Mouse (Mus musculus) adrenal gland, adult (tissue): ENCODE measurements around the gene Myadml2.

ENCODE experiments used
- DNase-seq, 2 experiments: peaks; one replicate each; pipeline ENCODE4 v3.0.0; 2022 to 2023; ENCODE audit warnings: low spot score in 1 of 2; ENCODE audit not compliant: inconsistent age in 2 of 2

Myadml2 gene

DNA sequence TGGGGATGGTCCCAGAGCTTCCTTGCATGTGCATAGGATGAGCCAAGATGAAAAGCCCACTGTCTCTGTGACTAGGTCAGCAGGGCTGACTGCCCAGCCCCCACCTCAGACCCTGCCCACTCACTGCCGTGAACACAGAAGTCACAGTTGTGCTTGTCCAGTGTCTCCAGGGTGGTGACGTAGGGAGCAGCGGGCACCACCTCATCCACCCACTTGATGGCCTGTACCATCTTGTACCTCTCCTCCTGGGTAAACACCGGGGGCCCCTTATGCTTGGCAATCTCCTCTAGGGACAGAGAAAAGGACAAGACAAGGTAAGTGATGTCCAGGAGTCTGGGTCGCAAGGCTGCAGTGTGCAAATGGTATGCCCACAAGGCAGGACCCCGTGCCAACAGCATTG lies 32.8 kb downstream of the Myadml2 start:
- peak in 1 of 2 experiments; percentile 32 for DNase-seq

DNA sequence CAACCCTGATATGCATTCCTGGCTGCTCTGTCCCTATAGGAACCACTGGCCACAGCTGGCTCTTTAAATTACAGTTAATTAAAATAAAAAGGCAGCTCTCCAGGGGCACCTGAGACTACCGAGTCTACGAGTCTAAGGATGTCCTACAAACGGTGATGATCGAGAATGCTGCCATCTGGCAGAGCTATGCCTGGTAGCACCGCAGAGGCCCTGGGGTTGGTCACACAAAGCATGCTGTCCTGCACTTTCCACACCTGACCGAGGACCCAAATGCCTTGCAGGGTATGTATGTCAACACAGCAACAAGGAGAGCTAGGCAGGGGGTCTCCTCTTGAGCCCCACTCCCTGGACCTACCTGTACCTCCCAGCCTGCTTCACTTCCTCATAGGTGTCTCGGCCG lies 34.0 kb downstream of the Myadml2 start:
- DNase-seq, result peak in 1 of 2 experiments; percentile 43

GRCm38 (mm10) chr11:120613481-120613972 lies 34.4 kb downstream of the Myadml2 start:
- DNase-seq, result peak in 1 of 2 experiments; percentile 30

GRCm38 (mm10) chr11:120612763-120613162 lies 35.2 kb downstream of the Myadml2 start:
- peak; percentile 72 to 87 for DNase-seq

GRCm38 (mm10) chr11:120610477-120611046 lies 37.4 kb downstream of the Myadml2 start:
- DNase-seq, result peak in 1 of 2 experiments; percentile 32

DNA sequence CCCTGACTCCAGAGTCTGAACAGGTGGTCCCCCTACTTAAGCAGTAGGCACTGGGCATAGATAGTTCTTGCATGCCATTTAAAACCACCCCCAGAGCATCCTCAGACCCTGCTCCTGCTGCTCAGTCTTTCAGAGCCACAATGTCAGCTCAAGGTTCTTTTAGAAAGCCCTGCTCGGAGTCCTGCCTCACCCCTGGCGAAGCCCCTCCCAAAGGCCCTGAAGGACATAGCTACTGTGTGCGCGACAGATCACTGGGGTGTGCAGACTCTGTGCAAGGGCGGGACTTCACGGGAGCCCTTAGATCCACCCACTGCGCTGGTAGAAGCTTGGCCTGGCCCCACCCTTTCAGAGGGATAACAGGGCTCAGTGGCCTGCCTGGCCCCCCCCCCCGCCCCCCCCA lies 38.7 kb downstream of the Myadml2 start:
- DNase-seq, result peak; percentile 66 to 81

- no peak for DNase-seq
These were observed 39.5 kb downstream of the Myadml2 start, which contains the start of gene Npb for GRCm38 (mm10) chr11:120608241-120609034. Npb (plus strand) TSS chr11:120608477.

DNA sequence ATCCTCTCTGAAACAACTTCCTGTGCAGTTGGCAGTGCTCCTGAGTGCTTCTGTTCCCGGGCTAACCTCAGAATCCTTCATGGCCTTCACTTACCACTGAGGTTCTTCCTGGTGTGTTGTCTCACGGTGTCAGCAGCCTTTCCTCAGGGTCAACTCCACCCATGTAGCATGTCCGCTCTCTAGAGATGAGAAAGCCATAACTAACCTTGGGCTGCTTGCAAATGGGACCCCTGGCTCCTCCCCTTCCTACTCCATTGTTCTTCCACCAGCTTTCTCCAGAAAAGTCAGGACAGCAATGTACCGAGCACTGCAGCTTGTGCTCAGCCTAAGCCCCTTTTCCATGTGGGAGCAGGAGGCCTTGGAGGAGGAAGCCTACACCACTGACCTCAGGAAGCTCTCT lies 41.2 kb downstream of the Myadml2 start:
- DNase-seq, result peak in 1 of 2 experiments; percentile 70

- peak; percentile 45 to 75 for DNase-seq
These were observed 42.3 kb downstream of the Myadml2 start for GRCm38 (mm10) chr11:120605667-120606066.

- DNase-seq, result no peak
These were observed 44.4 kb downstream of the Myadml2 start for GRCm38 (mm10) chr11:120603545-120603944.

DNA sequence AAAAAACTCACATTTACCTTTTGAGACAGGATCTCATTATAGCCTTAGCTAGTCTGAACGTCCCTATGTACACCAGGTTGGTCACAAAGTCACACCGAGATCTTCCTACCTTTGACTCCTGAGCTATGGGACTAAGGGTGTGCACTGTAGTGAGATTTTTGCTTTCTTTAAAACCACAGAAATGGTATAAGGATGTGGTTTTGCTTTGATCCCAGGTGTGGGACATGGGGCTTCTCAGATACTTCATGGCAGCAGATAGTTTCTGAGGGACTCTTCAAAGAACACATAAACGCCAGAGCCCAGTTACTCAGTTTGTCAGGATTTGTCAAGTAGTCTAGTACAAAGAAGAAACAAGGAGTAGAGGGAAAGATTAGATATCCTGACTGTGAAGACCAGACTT lies 47.2 kb downstream of the Myadml2 start:
- DNase-seq, result no peak

DNA sequence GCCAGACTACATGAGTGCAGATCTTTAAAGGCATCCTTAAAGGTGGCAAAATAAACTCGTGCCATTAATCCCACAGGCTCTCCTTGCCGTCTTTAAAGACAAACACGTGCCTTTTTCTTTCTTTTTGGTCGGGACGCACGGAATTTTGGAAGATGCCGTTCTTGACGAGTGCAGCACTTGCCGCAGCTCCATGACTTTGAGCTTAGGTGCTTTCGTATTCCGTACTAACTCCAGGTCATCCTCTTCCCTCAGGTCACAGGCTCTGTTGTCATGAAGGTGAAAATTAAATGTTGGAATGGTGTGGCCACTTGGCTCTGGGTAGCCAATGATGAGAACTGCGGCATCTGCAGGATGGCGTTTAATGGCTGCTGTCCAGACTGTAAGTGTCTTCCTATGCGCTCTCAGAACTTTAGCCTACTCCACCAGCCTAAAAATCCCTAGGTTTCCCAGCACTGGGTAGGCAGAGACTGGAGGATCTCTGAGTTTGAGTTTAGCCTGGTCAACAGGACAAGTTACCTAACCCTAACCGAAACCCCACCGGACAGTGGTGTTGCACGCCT lies 48.9 kb downstream of the Myadml2 start:
- no peak for DNase-seq

DNA sequence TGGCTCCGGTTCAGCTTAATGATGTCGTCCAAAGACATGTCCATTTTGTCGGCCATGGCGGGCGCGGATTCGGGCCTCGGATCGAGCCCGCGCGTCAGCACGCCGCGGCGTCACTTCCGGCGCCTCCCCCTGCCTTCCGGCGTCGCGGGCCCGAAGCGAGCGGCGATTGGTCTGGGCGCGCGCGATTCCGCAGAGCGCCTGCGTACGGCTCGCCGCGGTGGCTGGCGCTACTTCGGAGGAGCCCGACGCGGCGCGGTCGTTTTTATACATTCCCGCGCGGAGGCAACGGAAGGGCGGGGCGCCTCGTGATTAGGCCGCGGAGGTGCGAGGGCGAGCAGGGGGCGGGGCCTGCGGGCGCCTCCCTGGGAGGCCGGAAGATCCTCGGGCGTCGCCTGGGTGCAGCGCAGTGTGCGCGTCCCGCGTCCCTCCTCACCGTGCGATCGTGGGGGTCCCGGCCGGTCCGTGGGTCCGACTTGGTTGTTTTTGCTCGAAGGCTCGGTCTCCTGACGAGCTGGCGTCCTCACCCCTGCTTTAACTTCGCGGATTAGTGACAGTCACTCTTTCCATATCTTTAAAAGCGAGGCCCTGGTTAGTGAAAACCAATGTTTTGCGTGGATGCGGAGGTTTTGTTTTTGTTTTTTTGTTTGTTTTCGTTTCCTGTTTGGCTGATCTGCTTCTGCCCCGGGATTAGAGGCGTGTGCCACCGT lies 49.5 kb downstream of the Myadml2 start, which contains the start of the genes Alyref and Anapc11:
Alyref (minus strand) TSS at position 83 of the 707 bp plus-strand sequence.
Anapc11 (plus strand) TSS at position 139 of the 707 bp plus-strand sequence.
- DNase-seq, result peak; percentile 96 to 97

DNA sequence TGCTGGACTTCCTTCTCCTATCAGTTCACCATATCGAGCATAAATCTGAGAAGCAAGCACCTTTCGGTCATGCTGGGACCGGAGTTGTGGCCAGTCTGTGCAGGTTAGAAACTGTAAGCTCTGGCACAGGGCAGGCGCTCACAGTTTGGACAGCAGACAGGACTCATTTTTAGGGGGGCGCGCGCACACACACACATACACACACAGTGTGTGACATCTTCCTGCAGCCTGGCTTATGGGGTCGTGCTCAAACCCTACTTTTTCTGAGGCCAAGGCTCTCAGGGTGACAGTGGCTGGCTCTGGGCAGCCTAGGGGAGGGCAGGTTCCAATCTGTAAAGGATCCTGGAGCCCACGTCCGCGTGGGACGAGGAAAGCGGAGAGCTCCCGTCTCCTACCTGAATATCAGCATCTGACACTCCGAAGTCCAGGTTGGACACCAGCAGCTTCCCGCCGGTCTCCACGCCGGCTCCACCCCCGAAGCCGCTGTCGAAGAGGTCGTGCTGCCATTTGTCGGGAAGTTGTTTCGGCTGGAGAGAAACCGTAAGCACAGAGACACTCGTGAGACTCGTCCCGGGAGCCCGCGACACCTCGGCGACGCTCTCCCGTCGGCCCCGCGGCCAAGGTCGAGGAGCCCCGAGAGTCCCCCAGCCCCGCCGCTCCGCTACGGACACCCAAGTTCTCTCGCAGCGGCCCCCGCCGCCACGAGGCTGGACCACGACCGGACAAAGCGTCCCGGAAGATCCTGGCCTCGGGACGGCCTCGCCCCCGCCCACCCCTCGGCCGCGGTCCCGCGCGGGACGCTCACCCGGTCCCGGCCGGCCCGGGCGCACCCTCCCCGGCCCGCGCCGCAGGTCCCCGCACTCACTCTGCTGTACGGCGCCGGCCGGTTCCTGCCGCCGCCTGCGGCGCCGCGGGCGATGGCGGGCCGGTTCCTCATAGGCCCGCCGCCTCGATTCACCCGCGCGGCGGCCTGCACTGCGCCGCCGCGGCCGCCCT lies 50.4 kb downstream of the Myadml2 start:
- peak; percentile 45 to 67 for DNase-seq
